Mouse (Mus musculus) megakaryocyte, embryonic 14.5 days (primary cell): ENCODE measurements around the gene Trp63.

Experiments
- FLI1 ChIP-seq: IDR thresholded peaks from 2 replicates; pipeline ENCODE4 v1.6.1; 2012; ENCODE audit warnings: low read length, inconsistent platforms, mixed read lengths
- GATA1 ChIP-seq: IDR thresholded peaks from 3 replicates; pipeline ENCODE4 v1.6.1; 2012; ENCODE audit warnings: mixed read lengths, low read length, inconsistent platforms, borderline replicate concordance

DNA sequence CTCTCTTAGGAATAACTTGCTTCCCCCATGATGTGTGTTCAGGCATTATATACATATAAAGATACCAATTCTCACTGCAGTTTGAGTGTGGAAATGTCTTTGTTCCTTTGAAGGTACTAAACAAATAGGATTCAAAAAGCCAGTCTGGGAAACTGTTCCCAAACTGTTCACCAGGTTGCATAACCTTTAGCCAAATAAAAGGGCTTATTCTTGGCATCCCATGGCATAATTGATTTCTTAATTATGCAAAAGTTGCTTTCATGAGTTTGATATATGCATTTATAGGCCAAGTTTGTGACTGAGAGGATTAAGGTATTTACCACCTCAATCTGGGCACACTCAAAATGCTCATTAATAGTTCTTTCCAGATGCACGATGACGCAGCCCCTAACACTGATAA lies 192.1 kb downstream of the Trp63 start:
- no peak for TF ChIP-seq GATA1
- TF ChIP-seq FLI1, result no peak
